Mouse (Mus musculus) neural tube, embryonic 13.5 days (tissue): ENCODE measurements around the gene Arhgef10l. TPM values are rescaled to one million over a fixed set of nuclear protein-coding genes. Genes with fewer than 3 reads are reported as not detected.

Experiments used
- ATAC-seq: fragments of 200-750 bp; cut with Nextera tagmentation; 2 replicates; pipeline ENCODE4 v1.8.0; 2017; ENCODE audit warnings: low read depth, mild to moderate bottlenecking, moderate TSS enrichment, moderate library complexity
- H3K27ac ChIP-seq: fragments of 300-500 bp; sonication (generic); replicated peaks from 2 replicates; pipeline ENCODE4 v1.5.1; 2015; ENCODE audit warnings: moderate library complexity, mild to moderate bottlenecking, inconsistent platforms
- H3K27me3 ChIP-seq: fragments of 300-500 bp; sonication (generic); 2 replicates; pipeline ENCODE4 v1.6.1; 2015; ENCODE audit warnings: mild to moderate bottlenecking, inconsistent platforms
- H3K36me3 ChIP-seq: fragments of 300-500 bp; sonication (generic); 2 replicates; pipeline ENCODE4 v1.6.1; 2015; ENCODE audit warnings: mild to moderate bottlenecking, inconsistent platforms
- H3K4me1 ChIP-seq: fragments of 300-500 bp; sonication (generic); replicated peaks from 2 replicates; pipeline ENCODE4 v1.6.1; 2015; ENCODE audit warnings: inconsistent platforms
- H3K4me2 ChIP-seq: fragments of 300-500 bp; sonication (generic); 2 replicates; pipeline ENCODE4 v1.6.1; 2015; ENCODE audit warnings: inconsistent platforms, mild to moderate bottlenecking, moderate library complexity
- H3K4me3 ChIP-seq: fragments of 300-500 bp; sonication (generic); 2 replicates; pipeline ENCODE4 v1.5.1; 2015; ENCODE audit warnings: mild to moderate bottlenecking, inconsistent platforms
- H3K9ac ChIP-seq: fragments of 300-500 bp; sonication (generic); 2 replicates; pipeline ENCODE4 v1.6.1; 2015; ENCODE audit warnings: moderate library complexity, mild to moderate bottlenecking, inconsistent platforms
- H3K9me3 ChIP-seq: fragments of 300-500 bp; sonication (generic); 2 replicates; pipeline ENCODE4 v1.6.1; 2016; ENCODE audit warnings: inconsistent platforms
- WGBS: fragments of 180-500 bp; shearing (Covaris S2); methylation state at CpG from one replicate; pipeline ENCODE4 v1.1.7; 2015; 5-methylcytosine and 5-hydroxymethylcytosine counted together
- polyA plus RNA-seq: library from polyadenylated mRNA; unstranded; fragments of >200 nt; fragmentation: Nextera tagmentation; extraction: Ambion mirVana; gene quantifications from 2 replicates; pipeline ENCODE4 v1.2.1, GENCODE M21; 2015

Gene Arhgef10l
- polyA plus RNA-seq, 1 experiment from 2014 or later = 28.6 TPM

GRCm38 (mm10) chr4:140606779-140607178 is 59.0 kb downstream of the Arhgef10l start:
- Histone ChIP-seq H3K4me2 (no peak overlapping the region), H3K27me3 (no peaks in the 10 kb centered on the region), H3K4me3 (no peak overlapping the region), H3K9me3 (no peaks in the 10 kb centered on the region), H3K4me1 (peaks cover 53% of the 10 kb centered on the region), H3K27ac (peak overlapping the region; percentile 59), H3K9ac (no peak overlapping the region), H3K36me3 (peaks cover 75% of the 10 kb centered on the region)
- WGBS = 80% methylated on average over 7 of the region's 7 CpGs
- no peak for ATAC-seq

- H3K4me2 ChIP-seq = no peak overlapping the region
- peaks cover 74% of the 10 kb centered on the region for H3K36me3 ChIP-seq
- no peaks in the 10 kb centered on the region for H3K9me3 ChIP-seq
- WGBS = 77% methylated on average over 7 of the region's 7 CpGs
- peaks cover 50% of the 10 kb centered on the region for H3K4me1 ChIP-seq
- no peak overlapping the region for H3K4me3 ChIP-seq
- H3K9ac ChIP-seq = no peak overlapping the region
- no peaks in the 10 kb centered on the region for H3K27me3 ChIP-seq
- ATAC-seq = 0 out of 2 replicates have a peak, but pooled peaks have one; percentile 21
- peak overlapping the region; percentile 57; the same call in 1 of the 2 replicates for H3K27ac ChIP-seq
These were observed 59.6 kb downstream of the Arhgef10l start for GRCm38 (mm10) chr4:140606197-140606596.

- H3K27ac ChIP-seq = peak overlapping the region; percentile 57; the same call in 1 of the 2 replicates
- no peak overlapping the region for H3K4me2 ChIP-seq
- peaks cover 71% of the 10 kb centered on the region for H3K36me3 ChIP-seq
- peaks cover 48% of the 10 kb centered on the region for H3K4me1 ChIP-seq
- no peak overlapping the region for H3K9ac ChIP-seq
- H3K27me3 ChIP-seq = no peaks in the 10 kb centered on the region
- no peak overlapping the region for H3K4me3 ChIP-seq
- 66% methylated on average over 7 of the region's 7 CpGs for WGBS
- peak; percentile 28; the same call in 1 of the 2 replicates for ATAC-seq
- no peaks in the 10 kb centered on the region for H3K9me3 ChIP-seq
These were observed 60.0 kb downstream of the Arhgef10l start for GRCm38 (mm10) chr4:140605790-140606189.

DNA sequence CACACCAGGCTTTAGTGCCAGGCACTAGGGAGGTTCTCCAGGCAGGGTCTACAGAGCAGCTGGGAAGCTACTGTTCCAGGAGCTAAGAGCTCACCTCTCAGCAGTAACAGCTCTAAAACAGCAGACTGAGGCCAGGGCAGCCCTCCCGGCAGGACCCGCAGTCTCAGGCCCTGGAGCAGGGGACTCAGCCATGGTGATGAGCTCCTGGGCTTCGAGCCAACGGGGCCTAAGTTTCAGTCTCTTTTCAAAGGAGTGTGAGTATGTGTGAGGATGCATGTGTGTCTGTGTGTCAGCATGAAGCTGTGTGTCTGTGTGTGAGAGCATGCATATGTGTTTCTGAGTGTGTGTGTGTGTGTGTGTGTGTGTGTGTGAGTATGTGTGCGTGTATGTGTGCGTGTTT is 60.6 kb downstream of the Arhgef10l start:
- Histone ChIP-seq H3K4me2 (no peak overlapping the region), H3K4me3 (no peak overlapping the region), H3K9ac (no peak overlapping the region), H3K36me3 (peaks cover 70% of the 10 kb centered on the region), H3K9me3 (no peaks in the 10 kb centered on the region), H3K4me1 (peaks cover 42% of the 10 kb centered on the region), H3K27ac (peak overlapping the region; percentile 57), H3K27me3 (no peaks in the 10 kb centered on the region)
- 78% methylated on average over 6 of the region's 6 CpGs for WGBS
- ATAC-seq = no peak

DNA sequence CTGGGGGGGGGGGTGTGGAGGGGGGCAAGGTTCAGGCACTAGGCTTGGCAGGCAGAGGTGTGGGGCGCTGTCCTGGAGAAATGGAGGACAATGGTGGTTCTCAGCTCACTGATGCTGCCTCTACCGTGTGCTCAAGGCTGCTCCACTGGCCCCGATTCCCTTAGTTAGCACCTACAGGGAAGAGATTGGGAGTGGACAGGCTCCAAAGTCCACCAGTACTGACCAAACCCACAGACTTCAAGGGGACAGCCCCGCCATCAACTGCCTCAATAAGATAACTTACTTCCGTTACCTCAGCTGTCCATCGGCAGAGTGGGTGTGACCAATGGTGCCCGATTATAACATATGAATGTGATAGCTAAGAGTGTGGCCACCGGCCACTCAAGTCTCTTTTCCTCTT is 61.3 kb downstream of the Arhgef10l start:
- H3K4me1 ChIP-seq = peaks cover 40% of the 10 kb centered on the region
- no peak overlapping the region for H3K27ac ChIP-seq
- no peak overlapping the region for H3K4me3 ChIP-seq
- no peaks in the 10 kb centered on the region for H3K9me3 ChIP-seq
- ATAC-seq = no peak
- H3K4me2 ChIP-seq = no peak overlapping the region
- H3K9ac ChIP-seq = no peak overlapping the region
- H3K36me3 ChIP-seq = peaks cover 67% of the 10 kb centered on the region
- 92% methylated on average over 8 of the region's 8 CpGs for WGBS
- no peaks in the 10 kb centered on the region for H3K27me3 ChIP-seq

GRCm38 (mm10) chr4:140602022-140602421 is 63.8 kb downstream of the Arhgef10l start:
- 82% methylated on average over 4 of the region's 4 CpGs for WGBS
- no peak for ATAC-seq
- H3K36me3 ChIP-seq = peaks cover 60% of the 10 kb centered on the region
- H3K4me2 ChIP-seq = no peak overlapping the region
- H3K9ac ChIP-seq = no peak overlapping the region
- no peaks in the 10 kb centered on the region for H3K27me3 ChIP-seq
- H3K4me1 ChIP-seq = peaks cover 46% of the 10 kb centered on the region
- H3K4me3 ChIP-seq = no peak overlapping the region
- peaks cover 4% of the 10 kb centered on the region; the same call in 1 of the 2 replicates for H3K9me3 ChIP-seq
- H3K27ac ChIP-seq = no peak overlapping the region

DNA sequence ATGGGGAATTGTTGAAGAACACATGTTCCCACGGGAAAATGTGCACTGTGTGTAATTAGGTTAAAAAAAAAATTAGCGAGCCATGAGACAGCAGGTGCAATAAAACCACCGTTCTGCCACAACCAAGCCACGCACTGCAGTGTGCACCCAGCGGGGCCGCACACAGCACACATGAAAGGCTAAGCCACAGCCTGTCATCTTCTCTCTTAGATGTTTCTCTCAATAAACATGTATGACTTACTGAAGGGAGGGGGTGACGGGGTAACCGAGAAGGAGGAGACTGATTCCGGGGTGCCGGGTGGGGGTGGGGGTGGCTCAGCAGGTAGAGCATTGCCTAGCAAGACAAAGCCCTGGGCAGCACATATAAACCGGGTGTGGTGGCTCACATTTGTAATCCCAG is 64.7 kb downstream of the Arhgef10l start:
- no peak overlapping the region for H3K4me2 ChIP-seq
- 57% methylated on average over 11 of the region's 11 CpGs for WGBS
- no peak overlapping the region for H3K9ac ChIP-seq
- no peak overlapping the region for H3K4me3 ChIP-seq
- H3K27me3 ChIP-seq = no peaks in the 10 kb centered on the region
- no peak for ATAC-seq
- peaks cover 37% of the 10 kb centered on the region for H3K4me1 ChIP-seq
- H3K27ac ChIP-seq = no peak overlapping the region
- H3K36me3 ChIP-seq = peaks cover 62% of the 10 kb centered on the region
- peaks cover 10% of the 10 kb centered on the region; the same call in 1 of the 2 replicates for H3K9me3 ChIP-seq

- H3K27me3 ChIP-seq = no peaks in the 10 kb centered on the region
- no peak overlapping the region for H3K9ac ChIP-seq
- peaks cover 10% of the 10 kb centered on the region; the same call in 1 of the 2 replicates for H3K9me3 ChIP-seq
- peaks cover 25% of the 10 kb centered on the region for H3K4me1 ChIP-seq
- no peak overlapping the region for H3K4me2 ChIP-seq
- ATAC-seq = no peak
- no peak overlapping the region for H3K4me3 ChIP-seq
- 52% methylated on average over 5 of the region's 5 CpGs for WGBS
- H3K36me3 ChIP-seq = peaks cover 47% of the 10 kb centered on the region
- H3K27ac ChIP-seq = no peak overlapping the region; the same call in 1 of the 2 replicates
These were observed 67.0 kb downstream of the Arhgef10l start for GRCm38 (mm10) chr4:140598846-140599245.

DNA sequence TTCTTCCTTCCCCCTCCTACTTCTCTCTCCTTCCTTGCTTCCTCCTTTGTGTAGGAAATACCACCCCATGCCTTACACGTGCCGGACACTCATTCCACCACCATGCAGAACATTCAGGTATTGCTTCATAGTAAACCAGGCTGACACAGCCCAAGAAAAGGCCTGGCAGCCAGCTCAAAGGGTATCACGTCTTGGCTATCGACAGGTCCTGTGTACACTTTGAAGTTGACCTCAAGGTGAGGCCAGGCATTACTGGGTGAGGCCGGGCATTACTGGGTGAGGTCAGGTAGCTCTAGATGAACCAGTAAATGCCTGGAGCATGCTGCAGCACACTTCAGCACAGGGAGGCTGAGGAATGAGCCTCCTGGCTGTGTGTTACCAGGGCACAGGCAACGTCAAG is 67.9 kb downstream of the Arhgef10l start:
- H3K4me1 ChIP-seq = peaks cover 35% of the 10 kb centered on the region
- H3K27me3 ChIP-seq = no peaks in the 10 kb centered on the region
- no peak overlapping the region for H3K4me2 ChIP-seq
- no peak overlapping the region for H3K9ac ChIP-seq
- H3K4me3 ChIP-seq = no peak overlapping the region
- peaks cover 10% of the 10 kb centered on the region; the same call in 1 of the 2 replicates for H3K9me3 ChIP-seq
- 94% methylated on average over 6 of the region's 6 CpGs for WGBS
- no peak for ATAC-seq
- H3K36me3 ChIP-seq = peaks cover 41% of the 10 kb centered on the region
- no peak overlapping the region for H3K27ac ChIP-seq

DNA sequence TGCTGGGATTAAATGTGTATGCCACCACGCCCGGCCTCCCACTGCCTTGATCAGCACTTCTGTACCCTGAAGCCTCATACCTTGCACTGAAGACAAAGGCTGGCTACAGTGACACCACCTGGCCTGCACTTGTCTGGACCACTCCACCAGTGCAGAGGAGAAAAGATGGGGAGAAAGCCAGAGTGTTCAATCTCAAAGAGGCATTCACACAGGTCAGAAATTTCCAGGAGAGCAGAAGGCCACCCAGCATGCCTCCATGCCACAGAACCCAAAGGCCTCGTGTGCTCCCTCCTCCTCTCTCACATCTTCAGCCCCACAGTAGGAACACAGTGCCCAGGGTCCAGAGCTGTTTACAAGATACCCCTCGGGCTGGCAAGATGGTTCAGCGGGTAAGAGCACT is 68.4 kb downstream of the Arhgef10l start:
- Histone ChIP-seq H3K27me3 (no peaks in the 10 kb centered on the region), H3K9ac (no peak overlapping the region), H3K4me1 (peaks cover 36% of the 10 kb centered on the region), H3K27ac (no peak overlapping the region), H3K4me2 (no peak overlapping the region), H3K9me3 (peaks cover 10% of the 10 kb centered on the region; the same call in 1 of the 2 replicates), H3K36me3 (peaks cover 43% of the 10 kb centered on the region), H3K4me3 (no peak overlapping the region)
- 97% methylated on average over 5 of the region's 5 CpGs for WGBS
- no peak for ATAC-seq

- Histone ChIP-seq H3K4me2 (no peak overlapping the region), H3K27ac (peak overlapping the region; percentile 55), H3K27me3 (no peaks in the 10 kb centered on the region), H3K4me3 (no peak overlapping the region), H3K36me3 (peaks cover 63% of the 10 kb centered on the region), H3K9ac (no peak overlapping the region), H3K4me1 (peaks cover 25% of the 10 kb centered on the region), H3K9me3 (peaks cover 10% of the 10 kb centered on the region; the same call in 1 of the 2 replicates)
- 79% methylated on average over 14 of the region's 14 CpGs for WGBS
- ATAC-seq = peak; percentile 51
These were observed 71.9 kb downstream of the Arhgef10l start for GRCm38 (mm10) chr4:140593771-140594505.

DNA sequence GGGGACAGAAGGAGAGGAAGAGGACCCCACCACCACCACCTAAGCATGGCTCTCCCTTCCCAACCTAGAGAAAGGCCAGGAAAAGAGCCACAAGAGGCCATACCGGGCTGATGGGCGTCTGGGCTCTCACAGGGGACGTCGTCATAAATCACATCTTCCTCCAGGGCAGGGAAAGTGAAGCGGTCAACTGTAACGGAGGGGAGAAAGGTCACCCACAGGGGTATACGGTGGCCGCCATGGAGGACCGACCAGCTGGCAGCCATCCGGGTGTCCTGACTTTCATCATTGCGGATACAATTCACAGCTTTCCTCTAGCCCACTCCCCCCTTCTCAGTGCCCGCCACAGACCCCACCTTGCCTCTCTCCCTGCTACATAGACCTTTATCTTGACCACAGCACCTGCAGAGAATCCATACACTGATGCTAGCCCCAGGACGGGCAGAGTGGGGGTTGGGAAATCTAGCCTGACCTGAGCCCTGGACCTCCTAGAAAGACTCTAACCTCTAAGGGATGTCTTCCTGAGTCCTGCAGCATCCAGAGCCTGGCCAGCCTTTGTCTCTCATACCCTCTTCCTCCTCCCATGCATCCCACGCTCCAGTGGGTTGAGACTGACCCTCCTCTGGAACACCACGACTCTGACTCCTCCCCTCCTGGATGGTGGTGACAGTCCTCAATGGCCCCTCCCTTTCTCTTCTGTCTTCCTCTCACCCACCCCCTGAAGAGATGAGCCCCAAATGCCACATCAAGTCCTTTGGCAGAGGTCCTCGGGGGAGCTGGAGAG is 72.6 kb downstream of the Arhgef10l start:
- Histone ChIP-seq H3K4me3 (no peak overlapping the region), H3K27ac (peak overlapping the region; percentile 55), H3K36me3 (peaks cover 64% of the 10 kb centered on the region), H3K27me3 (no peaks in the 10 kb centered on the region), H3K4me1 (peaks cover 21% of the 10 kb centered on the region), H3K4me2 (no peak overlapping the region), H3K9ac (no peak overlapping the region), H3K9me3 (peaks cover 10% of the 10 kb centered on the region; the same call in 1 of the 2 replicates)
- whole genome bisulfite sequencing = 34% methylated on average over 16 of the region's 16 CpGs
- 0 out of 2 replicates have a peak, but pooled peaks have one; percentile 13 for ATAC-seq
